Mouse (Mus musculus): ENCODE data around the gene Grk5. TPM values are rescaled to one million over a fixed set of nuclear protein-coding genes. Genes with fewer than 3 reads are reported as not detected.
A peak's percentile ranks its signal among the peaks of the same experiment; 100 is the strongest.

The Grk5 gene
- polyA plus RNA-seq, 1 experiment: 1.7 TPM

DNA sequence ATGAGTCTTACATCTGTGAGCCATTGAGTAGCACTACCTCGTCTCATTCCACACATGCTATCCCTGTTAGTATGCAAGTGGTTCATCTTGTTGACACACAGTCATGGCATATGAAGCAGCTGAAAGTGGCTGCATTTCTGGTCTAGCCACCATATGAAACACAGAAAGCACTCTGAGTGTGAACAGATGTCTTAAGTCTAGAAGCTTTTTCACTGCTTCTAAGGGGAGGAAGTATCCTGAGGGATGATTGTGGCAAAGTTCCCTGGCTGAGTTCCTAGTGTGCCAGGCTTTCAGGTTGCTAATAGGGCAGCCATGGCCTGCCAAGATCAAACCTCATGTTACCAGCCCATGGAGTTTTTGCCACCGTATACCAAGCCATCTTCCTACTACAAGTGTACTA is 159.1 kb downstream of the Grk5 start:
- Histone ChIP-seq H3K4me3 (ENCODE audit: control insufficient read depth, low read depth, low read length) (no peak overlapping the region), H3K27me3 (ENCODE audit: control insufficient read depth, insufficient read depth, low read length) (no peaks in the 10 kb centered on the region), H3K27ac (ENCODE audit: control insufficient read depth, insufficient read depth, low read depth, low read length) (no peak overlapping the region), H3K36me3 (ENCODE audit: control insufficient read depth, insufficient read depth, low read length) (no peaks in the 10 kb centered on the region), H3K4me1 (ENCODE audit: control insufficient read depth, insufficient read depth, low read length) (no peaks in the 10 kb centered on the region)
- TF ChIP-seq CTCF (IDR thresholded peaks at IDR 0.05; ENCODE audit: control insufficient read depth, insufficient read depth, insufficient replicate concordance, low read depth, low read length) (no peak), POLR2A (IDR thresholded peaks at IDR 0.05; ENCODE audit: control insufficient read depth, low read depth, low read length) (no peak)

DNA sequence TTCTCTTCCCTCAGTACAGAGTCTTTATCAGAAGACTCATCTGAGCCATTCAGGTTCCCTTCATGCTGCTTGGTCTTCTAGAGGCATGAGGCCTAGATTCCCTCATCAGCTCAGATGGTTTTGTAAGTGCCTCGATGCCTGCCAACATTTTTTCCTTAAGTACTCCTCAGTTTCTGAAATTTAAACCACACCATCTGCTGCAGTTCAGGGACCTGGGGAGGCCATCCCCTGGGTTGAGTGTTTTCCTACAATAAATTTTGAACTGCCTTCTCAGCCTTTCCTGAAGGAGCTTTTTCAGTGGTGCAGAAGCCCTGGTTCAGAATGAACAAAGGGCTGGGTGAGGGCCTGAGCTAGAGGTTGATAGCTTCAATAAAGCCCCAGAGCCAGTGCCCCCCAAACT is 159.9 kb downstream of the Grk5 start:
- Histone ChIP-seq H3K27me3 (ENCODE audit: control insufficient read depth, insufficient read depth, low read length) (no peaks in the 10 kb centered on the region), H3K36me3 (ENCODE audit: control insufficient read depth, insufficient read depth, low read length) (no peaks in the 10 kb centered on the region), H3K4me1 (ENCODE audit: control insufficient read depth, insufficient read depth, low read length) (no peaks in the 10 kb centered on the region), H3K4me3 (ENCODE audit: control insufficient read depth, low read depth, low read length) (no peak overlapping the region), H3K27ac (ENCODE audit: control insufficient read depth, insufficient read depth, low read depth, low read length) (no peak overlapping the region)
- TF ChIP-seq POLR2A (IDR thresholded peaks at IDR 0.05; ENCODE audit: control insufficient read depth, low read depth, low read length) (no peak), CTCF (IDR thresholded peaks at IDR 0.05; ENCODE audit: control insufficient read depth, insufficient read depth, insufficient replicate concordance, low read depth, low read length) (no peak)

DNA sequence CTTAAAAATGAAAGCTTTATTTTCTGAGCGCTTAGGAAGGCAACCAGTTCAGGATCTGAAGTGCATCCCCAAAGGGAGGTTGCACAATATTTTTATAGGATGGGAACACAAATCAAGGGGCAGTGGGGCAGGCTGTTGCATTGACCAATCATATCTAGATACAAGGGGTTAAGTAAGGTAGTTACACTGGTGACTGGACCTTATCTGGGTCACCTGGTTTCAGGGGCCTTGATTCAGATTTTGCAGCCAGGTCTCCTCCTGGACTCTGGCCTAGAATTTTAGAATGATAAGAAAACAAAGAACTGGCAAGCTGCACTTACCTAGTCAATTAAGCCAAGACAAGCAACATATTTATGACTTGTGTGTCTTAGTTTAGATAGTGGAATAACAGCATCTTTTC is 161.6 kb downstream of the Grk5 start:
- Histone ChIP-seq H3K36me3 (ENCODE audit: control insufficient read depth, insufficient read depth, low read length) (no peaks in the 10 kb centered on the region), H3K27me3 (ENCODE audit: control insufficient read depth, insufficient read depth, low read length) (no peaks in the 10 kb centered on the region)

DNA sequence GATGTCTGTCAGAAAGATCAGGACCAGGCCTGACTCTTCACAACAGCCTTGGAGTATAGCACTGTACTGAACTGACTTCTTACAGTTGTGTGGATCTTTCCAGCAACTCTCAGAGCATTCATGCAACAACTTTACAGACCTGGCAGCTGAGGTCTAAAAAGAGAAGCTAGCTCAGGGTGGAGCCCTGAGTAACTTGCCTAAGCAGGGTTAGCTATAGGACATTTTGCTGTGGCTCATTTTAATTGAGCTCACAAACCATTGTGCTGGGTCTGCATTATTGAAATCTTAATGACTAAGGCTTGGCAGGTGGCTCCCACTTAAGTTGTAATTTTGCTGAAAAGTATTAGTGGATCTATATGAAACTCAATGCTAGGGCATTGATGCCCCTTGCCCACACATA is 162.5 kb downstream of the Grk5 start:
- no peak for TF ChIP-seq POLR2A (IDR thresholded peaks at IDR 0.05; ENCODE audit: control insufficient read depth, low read depth, low read length)
- TF ChIP-seq CTCF (IDR thresholded peaks at IDR 0.05; ENCODE audit: control insufficient read depth, insufficient read depth, insufficient replicate concordance, low read depth, low read length): no peak
- Histone ChIP-seq H3K4me3 (ENCODE audit: control insufficient read depth, low read depth, low read length) (no peak overlapping the region), H3K4me1 (ENCODE audit: control insufficient read depth, insufficient read depth, low read length) (no peaks in the 10 kb centered on the region), H3K36me3 (ENCODE audit: control insufficient read depth, insufficient read depth, low read length) (no peaks in the 10 kb centered on the region), H3K27me3 (ENCODE audit: control insufficient read depth, insufficient read depth, low read length) (no peaks in the 10 kb centered on the region), H3K27ac (ENCODE audit: control insufficient read depth, insufficient read depth, low read depth, low read length) (no peak overlapping the region)

More for the DNA sequence above, 161.6 kb downstream of the Grk5 start:
- Histone ChIP-seq H3K27ac (ENCODE audit: control insufficient read depth, insufficient read depth, low read depth, low read length) (no peak overlapping the region), H3K4me1 (ENCODE audit: control insufficient read depth, insufficient read depth, low read length) (no peaks in the 10 kb centered on the region), H3K4me3 (ENCODE audit: control insufficient read depth, low read depth, low read length) (no peak overlapping the region)
- TF ChIP-seq CTCF (IDR thresholded peaks at IDR 0.05; ENCODE audit: control insufficient read depth, insufficient read depth, insufficient replicate concordance, low read depth, low read length) (no peak), POLR2A (IDR thresholded peaks at IDR 0.05; ENCODE audit: control insufficient read depth, low read depth, low read length) (no peak)

DNA sequence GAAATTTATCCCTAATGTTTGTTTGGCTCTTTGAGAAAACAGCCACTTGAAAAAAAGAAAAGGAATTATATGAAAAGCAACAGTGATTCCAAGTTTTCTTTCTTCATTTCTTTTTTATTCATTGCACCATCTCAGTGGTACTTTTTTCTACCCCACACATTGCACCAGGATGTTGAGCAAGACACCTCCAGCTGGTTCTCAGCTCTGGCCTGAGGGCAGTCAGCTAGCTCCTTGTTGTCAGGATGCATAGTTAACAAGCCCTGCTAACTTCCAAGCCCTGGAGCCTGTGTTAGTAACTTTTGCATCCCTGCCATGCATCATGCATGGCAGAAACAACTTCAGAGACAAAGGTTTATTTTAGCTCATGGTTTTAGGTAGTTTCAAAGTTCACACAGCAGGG is 163.2 kb downstream of the Grk5 start:
- Histone ChIP-seq H3K27ac (ENCODE audit: control insufficient read depth, insufficient read depth, low read depth, low read length) (no peak overlapping the region), H3K36me3 (ENCODE audit: control insufficient read depth, insufficient read depth, low read length) (no peaks in the 10 kb centered on the region)

DNA sequence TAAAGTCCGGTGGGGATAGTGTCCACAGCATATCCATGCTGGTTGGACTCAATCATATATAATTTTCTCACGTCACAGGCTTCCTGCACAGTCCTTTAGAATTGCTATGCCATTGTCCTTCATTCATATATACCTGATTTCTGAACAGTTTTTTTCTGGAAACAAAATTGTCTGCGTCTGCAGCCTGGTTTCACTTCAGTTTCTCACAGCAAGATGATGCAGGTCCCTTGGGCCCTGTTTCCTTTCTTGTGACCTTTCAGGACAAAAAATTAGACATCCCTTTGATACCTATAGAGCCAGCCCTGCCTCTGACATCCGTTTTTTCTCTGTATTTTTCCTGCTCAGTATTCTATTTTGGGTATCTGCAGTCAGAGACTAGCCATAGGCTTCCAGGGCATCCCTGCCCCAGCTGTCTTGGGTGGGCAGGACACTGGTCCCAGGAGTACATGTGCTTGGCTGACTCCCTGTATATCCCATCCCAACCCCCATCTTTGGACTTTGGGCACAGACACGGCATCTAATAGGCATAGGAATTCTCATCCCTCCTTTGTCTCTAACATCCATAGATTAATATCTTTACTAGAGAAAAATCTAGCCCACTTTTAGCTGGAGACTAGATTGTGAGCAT is 167.3 kb downstream of the Grk5 start:
- Histone ChIP-seq H3K4me3 (ENCODE audit: control insufficient read depth, low read depth, low read length) (no peak overlapping the region), H3K36me3 (ENCODE audit: control insufficient read depth, insufficient read depth, low read length) (no peaks in the 10 kb centered on the region), H3K27ac (ENCODE audit: control insufficient read depth, insufficient read depth, low read depth, low read length) (no peak overlapping the region), H3K4me1 (ENCODE audit: control insufficient read depth, insufficient read depth, low read length) (no peaks in the 10 kb centered on the region), H3K27me3 (ENCODE audit: control insufficient read depth, insufficient read depth, low read length) (no peaks in the 10 kb centered on the region)
- TF ChIP-seq CTCF (IDR thresholded peaks at IDR 0.05; ENCODE audit: control insufficient read depth, insufficient read depth, insufficient replicate concordance, low read depth, low read length) (no peak), POLR2A (IDR thresholded peaks at IDR 0.05; ENCODE audit: control insufficient read depth, low read depth, low read length) (no peak)

More for the DNA sequence above, 163.2 kb downstream of the Grk5 start:
- H3K27me3 ChIP-seq (ENCODE audit: control insufficient read depth, insufficient read depth, low read length): no peaks in the 10 kb centered on the region
- TF ChIP-seq CTCF (IDR thresholded peaks at IDR 0.05; ENCODE audit: control insufficient read depth, insufficient read depth, insufficient replicate concordance, low read depth, low read length) (no peak), POLR2A (IDR thresholded peaks at IDR 0.05; ENCODE audit: control insufficient read depth, low read depth, low read length) (no peak)
- H3K4me1 ChIP-seq (ENCODE audit: control insufficient read depth, insufficient read depth, low read length): no peaks in the 10 kb centered on the region
- H3K4me3 ChIP-seq (ENCODE audit: control insufficient read depth, low read depth, low read length): no peak overlapping the region

DNA sequence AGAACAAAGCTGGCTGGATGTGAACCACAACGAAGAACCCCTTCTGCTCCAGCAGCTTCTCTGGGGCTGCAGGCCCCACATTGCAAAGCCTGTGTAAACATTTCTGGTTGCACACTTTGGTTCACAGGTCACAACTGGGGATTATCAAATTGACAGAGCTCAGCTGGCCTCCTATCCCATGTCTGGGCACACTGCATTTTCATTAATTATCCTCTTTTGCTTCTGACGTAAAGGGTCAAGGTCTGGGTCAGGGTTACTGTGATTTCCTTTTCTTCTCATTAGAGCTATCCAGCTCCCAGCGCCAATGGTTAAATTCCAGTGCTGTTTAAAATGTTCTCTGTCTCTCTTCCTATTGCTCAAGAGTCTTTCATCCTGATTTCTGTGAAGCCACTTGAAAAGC is 168.0 kb downstream of the Grk5 start:
- Histone ChIP-seq H3K4me3 (ENCODE audit: control insufficient read depth, low read depth, low read length) (no peak overlapping the region), H3K27ac (ENCODE audit: control insufficient read depth, insufficient read depth, low read depth, low read length) (peak overlapping the region; percentile 25; the same call in 1 of the 2 replicates), H3K4me1 (ENCODE audit: control insufficient read depth, insufficient read depth, low read length) (no peaks in the 10 kb centered on the region), H3K36me3 (ENCODE audit: control insufficient read depth, insufficient read depth, low read length) (no peaks in the 10 kb centered on the region), H3K27me3 (ENCODE audit: control insufficient read depth, insufficient read depth, low read length) (no peaks in the 10 kb centered on the region)
- TF ChIP-seq POLR2A (IDR thresholded peaks at IDR 0.05; ENCODE audit: control insufficient read depth, low read depth, low read length) (no peak), CTCF (IDR thresholded peaks at IDR 0.05; ENCODE audit: control insufficient read depth, insufficient read depth, insufficient replicate concordance, low read depth, low read length) (no peak)

Data from testis, adult 2 months (tissue).